Mouse (Mus musculus) spleen, postnatal 14 days (tissue): ENCODE data around the gene Aim2.
"Not testable (repeated sequence)": the region's sequence is repeated elsewhere in the genome, so short reads cannot be mapped to it uniquely, and the experiment has no call there.

Experiments
- DNase-seq, 2 experiments: peaks; one replicate each; pipeline ENCODE4 v3.0.0; 2021 to 2022; ENCODE audit warnings: low spot score in 2 of 2

Gene Aim2

DNA sequence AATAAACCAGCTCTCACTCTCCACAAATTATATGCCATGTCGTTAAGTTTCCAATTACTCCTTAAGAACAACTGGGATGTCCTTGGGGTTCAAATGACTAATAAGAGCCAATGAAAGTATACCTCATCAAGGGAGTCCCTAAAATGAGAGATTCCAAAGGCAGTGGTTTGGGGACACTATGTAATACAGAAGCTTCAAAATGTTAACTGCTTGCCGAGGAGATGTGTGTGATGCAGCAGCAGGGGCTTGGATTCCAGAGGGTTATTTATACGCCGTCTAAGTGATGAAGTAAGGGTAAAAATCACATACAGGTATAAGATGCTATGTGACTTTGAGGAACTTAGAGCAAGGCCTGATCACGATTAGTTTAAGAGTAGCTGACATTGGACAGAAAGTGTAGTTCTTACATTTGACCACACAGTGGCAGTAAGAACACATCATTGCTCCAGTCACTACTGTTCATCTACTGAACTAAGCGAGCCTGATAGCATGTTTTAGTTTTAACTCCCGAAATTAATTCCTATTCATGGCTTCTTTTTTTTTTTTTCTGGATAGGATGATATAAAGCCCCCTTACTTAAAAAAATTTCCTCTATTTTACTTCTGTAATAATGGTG, 105.6 kb downstream of the Aim2 start:
- DNase-seq = no peak

DNA sequence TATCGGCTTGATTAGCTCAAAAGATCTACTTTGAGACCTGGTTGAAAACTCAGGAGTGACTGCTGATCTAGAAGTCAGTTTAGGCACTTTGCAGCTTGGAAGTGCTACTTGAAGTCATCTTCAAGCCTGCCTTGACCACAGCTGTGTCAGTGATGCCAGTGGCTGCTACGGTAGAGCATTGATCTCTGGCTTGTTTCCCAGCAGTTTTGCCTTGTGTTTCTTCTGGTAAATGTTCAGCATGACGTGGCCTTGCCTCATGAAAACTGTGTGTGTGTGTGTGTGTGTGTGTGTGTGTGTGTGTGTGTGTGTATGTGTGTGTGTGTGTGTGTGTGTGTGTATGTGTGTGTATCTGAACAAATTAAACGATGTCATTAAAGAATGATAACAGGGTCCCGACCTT, 106.1 kb downstream of the Aim2 start:
- DNase-seq = no peak

DNA sequence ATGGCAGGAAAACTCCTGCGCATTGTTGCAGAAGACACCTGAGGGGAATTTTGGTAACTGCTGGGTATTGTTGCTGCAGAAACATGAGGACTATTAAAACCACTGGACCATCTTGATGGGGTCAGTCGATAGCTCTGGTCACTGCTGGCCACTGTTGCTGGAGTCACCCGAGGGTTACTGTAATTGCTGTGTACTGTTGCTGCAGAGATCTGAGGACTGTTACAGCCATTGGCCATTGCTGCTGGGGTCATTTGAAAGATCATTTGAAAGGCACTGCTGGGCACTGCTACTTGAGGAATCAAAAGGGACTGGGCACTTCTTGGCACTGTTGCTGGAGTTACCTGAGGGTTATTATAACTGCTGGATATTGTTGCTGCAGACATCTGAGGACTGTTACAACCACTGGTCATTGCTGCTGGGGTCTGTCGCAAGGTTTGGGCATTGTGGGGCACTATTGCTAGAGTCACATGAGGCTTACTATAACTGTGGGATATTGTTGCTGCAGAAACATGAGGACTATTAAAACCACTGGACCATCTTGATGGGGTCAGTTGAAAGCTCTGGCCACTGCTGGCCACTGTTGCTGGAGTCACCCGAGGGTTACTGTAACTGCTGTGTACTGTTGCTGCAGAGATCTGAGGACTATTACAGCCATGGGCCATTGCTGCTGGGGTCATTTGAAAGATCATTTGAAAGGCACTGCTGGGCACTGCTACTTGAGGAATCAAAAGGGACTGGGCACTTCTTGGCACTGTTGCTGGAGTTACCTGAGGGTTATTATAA, 129.9 kb downstream of the Aim2 start:
- not testable (repeated sequence) for DNase-seq

DNA sequence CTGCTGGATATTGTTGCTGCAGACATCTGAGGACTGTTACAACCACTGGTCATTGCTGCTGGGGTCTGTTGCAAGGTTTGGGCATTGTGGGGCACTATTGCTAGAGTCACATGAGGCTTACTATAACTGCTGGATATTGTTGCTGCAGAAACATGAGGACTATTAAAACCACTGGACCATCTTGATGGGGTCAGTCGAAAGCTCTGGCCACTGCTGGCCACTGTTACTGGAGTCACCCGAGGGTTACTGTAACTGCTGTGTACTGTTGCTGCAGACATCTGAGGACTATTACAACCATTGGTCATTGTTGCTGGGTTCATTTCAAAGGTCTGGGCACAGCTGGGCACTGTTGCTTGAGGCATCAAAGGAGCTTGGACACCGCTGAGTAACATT, 130.5 kb downstream of the Aim2 start:
- DNase-seq = not testable (repeated sequence)

DNA sequence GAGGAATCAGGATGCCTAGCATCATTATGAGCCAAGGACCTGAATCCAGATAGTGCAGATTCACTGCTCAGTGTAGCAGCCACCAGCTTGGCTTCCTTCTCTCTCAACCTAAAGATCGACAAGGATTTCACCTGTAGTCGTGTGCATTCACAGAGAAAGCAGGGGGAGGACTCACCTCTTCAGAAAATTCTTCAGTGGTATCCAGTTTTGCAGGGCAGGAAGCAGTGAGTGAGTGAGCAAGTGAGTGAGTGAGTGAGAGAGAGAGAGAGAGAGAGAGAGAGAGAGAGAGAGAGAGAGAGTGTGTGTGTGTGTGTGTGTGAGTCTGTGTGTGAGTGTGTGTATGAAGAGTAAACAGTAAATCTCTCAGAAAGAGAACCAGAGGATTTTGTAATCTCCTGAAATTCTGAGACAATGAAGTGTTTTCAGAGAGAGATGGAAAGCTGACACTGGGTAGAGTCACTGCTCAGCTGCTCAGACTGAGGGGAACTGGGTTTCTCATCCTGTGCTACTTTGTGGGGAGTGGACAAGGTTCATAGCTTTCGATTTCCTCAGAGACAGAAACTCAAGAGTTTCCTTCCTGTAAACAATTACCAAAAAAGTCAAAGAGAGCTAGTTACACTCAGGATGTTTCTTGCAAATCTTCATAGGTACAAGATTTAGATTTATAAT, 140.3 kb downstream of the Aim2 start, which contains the start of gene Ifi206:
Gene Ifi206 (minus strand): TSS at position 230 of the 669 bp plus-strand sequence.
- not testable (repeated sequence) for DNase-seq

DNA sequence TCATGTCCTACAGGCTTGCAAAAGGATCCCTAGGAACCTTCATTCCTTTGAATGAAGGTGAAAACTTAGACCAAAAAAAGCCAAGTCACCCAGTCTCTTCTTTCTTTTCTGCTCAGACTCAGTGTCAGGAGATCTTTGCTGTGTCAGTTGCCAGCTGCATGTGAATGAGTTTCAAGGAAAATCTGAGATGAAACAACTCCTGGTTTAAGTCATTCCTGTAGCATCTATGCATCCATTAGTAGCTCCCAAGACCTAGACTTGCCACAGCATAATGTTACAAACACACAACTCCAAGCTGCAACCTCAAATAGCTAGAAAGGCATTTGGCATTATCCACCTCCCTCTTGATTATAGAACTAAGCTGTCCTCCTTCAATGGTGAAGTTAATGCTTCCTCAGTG, 140.8 kb downstream of the Aim2 start:
- not testable (repeated sequence) for DNase-seq

DNA sequence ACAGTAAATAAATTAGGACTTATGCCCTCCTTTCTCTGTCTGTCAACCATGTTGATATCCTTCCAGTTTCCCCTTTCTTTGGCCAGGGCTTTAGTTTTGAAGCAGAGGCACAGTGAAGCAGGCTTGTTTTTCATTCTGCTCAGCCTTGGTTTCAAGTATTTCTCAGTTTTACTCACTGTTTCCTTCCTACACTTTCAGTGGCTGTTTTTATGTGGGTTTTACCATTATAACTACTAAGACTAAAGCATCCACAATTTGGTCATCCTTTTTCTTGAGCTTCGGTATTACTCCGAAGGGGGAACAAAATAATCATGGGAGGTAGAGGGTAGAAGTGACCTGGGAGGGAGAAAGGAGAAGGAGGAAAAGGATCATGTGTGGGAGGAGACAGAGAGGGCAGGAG, 159.9 kb downstream of the Aim2 start:
- not testable (repeated sequence) for DNase-seq
